Mouse (Mus musculus) central nervous system, embryonic 18 days (tissue): Measurements from ENCODE around the gene Mettl22. TPM values are rescaled to one million over a fixed set of nuclear protein-coding genes. Genes with fewer than 3 reads are reported as not detected.

ENCODE experiments used
- polyA plus RNA-seq: library from polyadenylated mRNA; depleted of rRNA; stranded (reverse); fragments of >200 nt; gene quantifications from 2 replicates; pipeline ENCODE4 v1.2.3, GENCODE M21; 2012; rRNA removed

Gene Mettl22
- polyA plus RNA-seq: 82.1 and 84.4 TPM in 2 replicates

DNA sequence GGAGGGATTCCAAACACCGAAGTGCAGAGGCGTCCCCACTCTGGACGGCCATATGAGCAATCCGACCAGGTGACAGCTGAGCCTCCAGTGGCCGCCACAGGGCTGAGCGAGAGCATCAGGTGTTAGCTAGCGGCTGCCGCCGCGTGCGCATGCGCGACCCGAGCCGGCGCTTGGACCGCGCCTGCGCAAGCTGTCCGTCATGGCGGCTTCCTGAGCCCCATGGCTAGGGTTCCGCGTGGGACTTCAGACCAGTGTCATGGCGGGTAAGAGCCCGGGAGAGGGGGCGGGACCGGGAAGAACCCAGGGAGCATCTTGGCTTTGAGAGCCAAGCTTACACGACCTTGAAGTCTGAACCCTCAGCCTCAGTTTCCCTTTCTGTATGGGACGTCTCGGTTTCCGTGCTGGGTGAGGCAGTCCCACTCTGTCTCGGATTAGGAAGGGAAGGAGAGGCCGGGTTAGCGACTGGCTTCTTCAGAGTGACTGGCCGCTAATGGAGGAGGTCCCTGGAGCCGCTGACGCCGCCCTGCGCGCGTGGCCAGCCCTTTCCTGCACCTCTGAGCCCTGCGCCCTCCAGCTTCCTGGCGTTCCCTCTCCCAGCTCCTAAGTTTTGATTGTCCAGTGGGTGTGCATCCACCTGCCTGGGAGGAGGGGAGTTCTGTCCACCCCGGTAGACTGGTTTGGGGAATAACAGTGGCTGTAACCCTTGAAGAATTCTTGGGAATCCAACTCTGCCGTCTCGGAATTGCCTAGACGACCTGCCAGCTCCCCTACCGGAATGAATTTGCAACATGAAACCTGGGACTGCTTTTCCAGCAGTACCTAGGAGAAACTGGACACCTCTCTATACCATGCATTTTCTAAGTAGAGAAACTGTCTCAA is at the start of gene Mettl22:
Mettl22 (plus strand) TSS at position 186 of the 879 bp plus-strand sequence.

GRCm38 (mm10) chr16:8424971-8425330 is 45.6 kb upstream of the Mettl22 start, which contains the start of gene Tmem114:
TSS of gene Tmem114 (minus strand) at chr16:8425136.

DNA sequence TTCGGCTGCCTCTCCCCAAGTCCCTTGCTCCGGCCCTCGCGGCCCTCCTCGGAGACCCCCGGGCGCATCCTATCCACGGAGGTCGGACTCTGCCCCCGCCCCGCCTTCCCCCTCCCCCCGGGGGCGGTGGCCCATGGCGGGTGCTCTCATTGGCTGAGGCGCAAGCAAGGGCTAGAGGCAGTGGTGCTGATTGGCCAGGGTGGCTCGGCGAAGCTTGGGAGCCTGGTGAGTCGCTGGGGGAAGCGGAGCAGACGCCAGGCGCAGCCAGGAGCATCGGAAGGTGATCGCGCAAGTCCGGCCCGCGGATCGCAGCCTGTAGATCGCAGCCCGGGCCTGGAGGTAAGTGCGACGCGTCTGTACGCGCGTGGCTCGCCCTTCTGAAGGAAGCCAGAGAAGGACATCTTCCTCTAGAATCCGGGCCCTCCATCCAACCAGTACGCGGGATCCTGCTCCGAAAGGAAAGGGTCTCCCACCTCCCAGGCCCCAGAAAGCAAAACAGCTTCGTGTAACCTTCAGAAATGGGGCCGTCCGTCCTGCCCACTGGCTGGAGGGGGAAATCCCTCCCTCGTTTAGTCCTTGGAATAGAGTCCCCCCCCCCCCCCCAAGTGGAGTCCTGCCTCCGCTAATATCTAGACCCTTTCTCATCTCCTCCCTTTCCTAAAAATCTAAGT is 42.8 kb downstream of the Mettl22 start, which contains the start of gene Abat:
Abat (plus strand) TSS at position 194 of the 671 bp plus-strand sequence.

Other genes starting within 250 kb of the Mettl22 start
- gene Tmem114, start 45.7 kb upstream of the Mettl22 start, polyA plus RNA-seq: 0.52 and 0.88 TPM in 2 replicates
- gene Abat, start 42.6 kb downstream of the Mettl22 start, polyA plus RNA-seq: 63.9 and 65.0 TPM in 2 replicates
- 47.0 and 49.3 TPM in 2 replicates for gene Pmm2, start 166.9 kb downstream of the Mettl22 start, polyA plus RNA-seq
- 21.1 and 22.4 TPM in 2 replicates for gene Tmem186, start 166.9 kb downstream of the Mettl22 start, polyA plus RNA-seq
- gene Carhsp1, start 201.4 kb downstream of the Mettl22 start, polyA plus RNA-seq: 118 and 129 TPM in 2 replicates
- 0.16 and 0.21 TPM in 2 replicates for gene Gm5767, start 210.0 kb downstream of the Mettl22 start, polyA plus RNA-seq